Mouse (Mus musculus) pancreas, adult 10 weeks (tissue): ENCODE results near the gene Copg2. TPM values are rescaled to one million over a fixed set of nuclear protein-coding genes. Genes with fewer than 3 reads are reported as not detected.

Experiments used
- polyA plus RNA-seq: library from polyadenylated mRNA; stranded (reverse); fragments of 350-450 nt; fragmentation: Illumina TruSeq; extraction: RNeasy Lipid Tissue Mini Kit (QIAGEN cat#74804); gene quantifications from one replicate; pipeline ENCODE4 v1.2.3, GENCODE M21; 2015; ENCODE audit warnings: low read depth, low replicate concordance; ENCODE audit not compliant: insufficient read depth

Gene Copg2
- polyA plus RNA-seq: 4.3 TPM

GRCm38 (mm10) chr6:30896195-30896985, at the start of gene Copg2:
Copg2 (minus strand) TSS chr6:30896794.

GRCm38 (mm10) chr6:30915473-30915872, 18.9 kb upstream of the Copg2 start, which contains the start of gene Tsga13:
Tsga13 (minus strand) TSS chr6:30915573.

GRCm38 (mm10) chr6:30723331-30723730, 173.3 kb downstream of the Copg2 start, which contains the start of gene Mest:
Mest (plus strand) TSS chr6:30723547.

Other genes starting within 250 kb of the Copg2 start
- 2.1 TPM for gene Cep41, start 203.0 kb downstream of the Copg2 start, polyA plus RNA-seq
- gene Mest, start 173.2 kb downstream of the Copg2 start, polyA plus RNA-seq: 6.2 TPM
- not detected for gene Tsga13, start 18.8 kb upstream of the Copg2 start, polyA plus RNA-seq
- not detected for gene Klf14, start 62.3 kb upstream of the Copg2 start, polyA plus RNA-seq